In genomic region chr8:3670388-3670787, GRCm38 (mm10) we compare ENCODE assay signal across 21 mouse cellular contexts. TPM values are rescaled to one million over a fixed set of nuclear protein-coding genes. Genes with fewer than 3 reads are reported as not detected.
DNase-seq lines count a peak whose midpoint lies in the region; TF ChIP-seq lines count a peak whose summit lies in the region.
"Had no signal": no experiment of that assay in that cellular context is flagged by ENCODE, and none has a peak within 500 bp of the region (broad histone marks: within the 10 kb centered on the region; RNA-seq: fewer than 3 reads in every experiment).

No protein-coding gene starts in this region.

- H3K4me1 ChIP-seq in lung, adult 2 months (ENCODE audit: control insufficient read depth, insufficient read depth, low read length), result no peaks in the 10 kb centered on the region; the same call in 1 of the 2 replicates

- no peak for TF ChIP-seq POLR2A in lung, adult 2 months (IDR thresholded peaks at IDR 0.05; ENCODE audit: borderline replicate concordance, extremely low read depth, low read depth, low read length)

- WGBS in lung, adult 2 months, result 52% methylated on average over 2 of the region's 2 CpGs

- peak; percentile 51 to 69 for DNase-seq in lung, adult 18-20 months
- DNase-seq in lung, adult 2 months, result no peak
- peak; percentile 22 for DNase-seq in T-cell, adult 2 months (ENCODE audit: low spot score)
- peak; percentile 37 for DNase-seq in lung, postnatal 14 days
- peak; percentile 47 to 68 for DNase-seq in spleen, postnatal 36 days (ENCODE audit: low spot score in 2 of 2)
- no peak for DNase-seq in frontal cortex, postnatal 14 days (ENCODE audit: low spot score in 2 of 2)
- no peak for DNase-seq in gastrocnemius, postnatal 4 days (ENCODE audit: low spot score in 2 of 2)
- no peak for DNase-seq in layer of hippocampus, adult 11-12 months (ENCODE audit: low spot score)
- DNase-seq: adrenal gland, postnatal 14 days; gastrocnemius, postnatal 25 days; kidney, postnatal 25 days; thymus, adult 18-20 months had no signal

- TF ChIP-seq CTCF in lung, adult 2 months (IDR thresholded peaks at IDR 0.05; ENCODE audit: insufficient read depth, low read length), result no peak

- H3K4me3 ChIP-seq in lung, adult 2 months (replicated peaks; ENCODE audit: extremely low read depth, low read depth, low read length), result no peak overlapping the region
- H3K4me3 ChIP-seq: forebrain, embryonic 13.5 days; heart, embryonic 12.5 days; limb, embryonic 13.5 days; neural tube, embryonic 15.5 days had no signal

RNA-seq across cellular contexts. Expression of gene Fcor, which starts 1.8 kb away (rescaled TPM):
- polyA plus RNA-seq in lung, adult 2 months (2012; rRNA removed), result 6.5 and 17.4 TPM in 2 replicates
- total RNA-seq in gastrocnemius, postnatal 4 days (2021), result 1 to 10 TPM; 2.5 to 2.9 TPM
- total RNA-seq: CH12.LX; hematopoietic stem cell, adult 5-6 weeks had no signal

RNA-seq across cellular contexts. Expression of gene Mcemp1, which starts 4.8 kb away (rescaled TPM):
- 8.2 and 10.0 TPM in 2 replicates for polyA plus RNA-seq in lung, adult 2 months (2012; rRNA removed)
- total RNA-seq in gastrocnemius, postnatal 4 days (2021), result under 1 TPM; 0.25 to 0.52 TPM
- total RNA-seq: gastrocnemius, postnatal 25 days had no signal
- polyA plus RNA-seq: heart, embryonic 12.5 days; limb, embryonic 13.5 days; Patski had no signal

RNA-seq across cellular contexts. Expression of gene Trappc5, which starts 5.7 kb away (rescaled TPM):
- polyA plus RNA-seq in lung, adult 2 months (2012; rRNA removed), result 28.5 and 28.7 TPM in 2 replicates
- total RNA-seq in gastrocnemius, postnatal 4 days (2021), result 10 to 100 TPM; 25.9 to 27.8 TPM

RNA-seq across cellular contexts. Expression of gene Retn, which starts 14.8 kb away (rescaled TPM):
- polyA plus RNA-seq in lung, adult 2 months (2012; rRNA removed), result 6.2 and 10.8 TPM in 2 replicates
- total RNA-seq in gastrocnemius, postnatal 4 days (2021), result 10 to 100 TPM in 1 of 2 experiments, 1 to 10 TPM in 1; 7.6 to 11.6 TPM
- total RNA-seq: CH12.LX; hematopoietic stem cell, adult 5-6 weeks had no signal
- polyA plus RNA-seq: heart, embryonic 12.5 days; intestine, postnatal 0 days had no signal

RNA-seq across cellular contexts. Expression of gene Fcer2a, which starts 23.6 kb away (rescaled TPM):
- 2.7 and 12.5 TPM in 2 replicates for polyA plus RNA-seq in lung, adult 2 months (2012; rRNA removed)
- total RNA-seq in gastrocnemius, postnatal 4 days (2021), result under 1 TPM; 0.67 to 0.86 TPM
- total RNA-seq: hematopoietic stem cell, adult 5-6 weeks; left cerebral cortex, adult 18-20 months had no signal
- polyA plus RNA-seq: intestine, postnatal 0 days had no signal

Comparison
In these comparisons a context has a peak if more than half of its experiments do, and no peak if none do; other contexts are left out.
1. DNase-seq: peak in lung, adult 18-20 months (2 of 2), T-cell, adult 2 months (single experiment), lung, postnatal 14 days (single experiment) and spleen, postnatal 36 days (2 of 2); none in lung, adult 2 months (single experiment), frontal cortex, postnatal 14 days (0 of 2), gastrocnemius, postnatal 4 days (0 of 2) and layer of hippocampus, adult 11-12 months (single experiment).